Mouse (Mus musculus) lung, adult 2 months (tissue): Measurements from ENCODE around the gene Rxra. TPM values are rescaled to one million over a fixed set of nuclear protein-coding genes. Genes with fewer than 3 reads are reported as not detected.

Experiments
- DNase-seq: peaks from one replicate; pipeline ENCODE4 v3.0.0; 2022
- H3K4me1 ChIP-seq: fragments of 200-500 bp; 2 replicates; pipeline ENCODE4 v1.6.1; 2011; ENCODE audit warnings: low read length; ENCODE audit not compliant: control insufficient read depth, insufficient read depth
- H3K4me3 ChIP-seq: fragments of 200-500 bp; replicated peaks from 2 replicates; pipeline ENCODE3; 2011; ENCODE audit warnings: low read depth, mild to moderate bottlenecking, control low read depth, low read length; ENCODE audit errors: extremely low read depth
- CTCF ChIP-seq: fragments of 200-500 bp; IDR thresholded peaks from 2 replicates; pipeline ENCODE4 v1.5.1; 2011; ENCODE audit warnings: mild to moderate bottlenecking, low read length, control low read depth; ENCODE audit not compliant: insufficient read depth
- POLR2A ChIP-seq: fragments of 200-500 bp; IDR thresholded peaks from 2 replicates; pipeline ENCODE4 v1.6.1; 2011; ENCODE audit warnings: low read depth, mild to moderate bottlenecking, control low read depth, low read length, borderline replicate concordance; ENCODE audit errors: extremely low read depth
- WGBS: fragments of 180-500 bp; shearing (Covaris S2); methylation state at CpG from one replicate; pipeline ENCODE4 v1.1.7; 2018; 5-methylcytosine and 5-hydroxymethylcytosine counted together
- polyA plus RNA-seq: library from polyadenylated mRNA; depleted of rRNA; stranded (reverse); fragments of >200 nt; gene quantifications from 2 replicates; pipeline ENCODE4 v1.2.3, GENCODE M21; 2012; rRNA removed

Rxra gene
- polyA plus RNA-seq, 1 experiment = 71.3 TPM

DNA sequence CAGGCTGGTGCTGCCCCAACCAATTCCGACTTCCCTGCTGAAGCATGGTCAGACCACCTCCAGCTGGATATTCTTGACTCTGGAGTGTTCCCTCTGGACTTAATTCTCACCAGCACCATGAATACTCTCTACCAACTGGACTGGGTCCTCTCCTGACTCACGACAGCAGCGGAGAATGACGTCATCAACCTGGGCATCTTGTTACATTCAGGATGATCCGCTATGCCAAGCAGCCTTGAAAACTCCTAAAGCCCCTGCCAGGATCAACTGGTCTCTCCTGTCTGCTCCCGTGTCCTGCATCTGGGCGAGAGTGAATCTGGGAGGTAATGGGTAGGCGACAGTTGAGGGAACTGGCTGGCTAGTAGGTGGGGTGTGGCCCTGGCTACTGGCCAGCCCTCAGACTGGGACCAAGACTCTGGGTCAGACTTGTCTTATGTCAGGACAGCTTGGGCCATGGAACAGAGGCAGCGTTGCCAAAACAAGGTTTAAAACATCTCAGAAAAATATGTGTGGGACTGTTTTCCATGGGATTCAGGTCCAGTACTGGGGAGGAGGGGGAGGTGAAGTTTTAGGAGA is 103.1 kb downstream of the Rxra start:
- no peak overlapping the region for H3K4me3 ChIP-seq
- TF ChIP-seq POLR2A (no peak), CTCF (no peak)
- H3K4me1 ChIP-seq = no peaks in the 10 kb centered on the region
- no peak for DNase-seq
- WGBS = 73% methylated on average over 9 of the region's 9 CpGs

GRCm38 (mm10) chr2:27780162-27780561 is 103.9 kb downstream of the Rxra start:
- Histone ChIP-seq H3K4me3 (no peak overlapping the region), H3K4me1 (no peaks in the 10 kb centered on the region)
- WGBS = 93% methylated on average over 7 of the region's 7 CpGs
- no peak for DNase-seq
- TF ChIP-seq CTCF (no peak), POLR2A (no peak)

DNA sequence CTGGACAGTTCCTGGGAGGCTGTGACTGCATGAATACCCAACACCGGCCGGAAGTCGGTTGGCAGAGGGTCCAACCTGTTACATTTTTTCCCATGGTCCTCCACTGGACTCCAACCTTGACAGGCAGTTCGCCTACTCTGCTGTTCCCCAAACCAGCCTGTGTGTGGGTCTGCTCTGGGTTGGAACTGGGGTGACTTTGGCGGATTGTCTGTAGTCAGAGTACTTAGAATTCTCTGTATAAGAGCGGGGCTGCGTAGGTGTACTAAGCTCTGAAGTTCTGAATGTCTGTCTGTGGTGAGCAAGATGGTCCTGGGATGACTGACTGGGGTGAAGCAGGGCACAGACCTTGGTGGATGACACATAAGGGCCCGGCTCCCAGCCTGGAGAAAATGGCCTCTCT is 109.1 kb downstream of the Rxra start:
- TF ChIP-seq CTCF (no peak), POLR2A (no peak)

GRCm38 (mm10) chr2:27785973-27786417 is 109.8 kb downstream of the Rxra start:
- DNase-seq = no peak
- H3K4me3 ChIP-seq = no peak overlapping the region
- no peaks in the 10 kb centered on the region for H3K4me1 ChIP-seq
- TF ChIP-seq CTCF = no peak
- no peak for TF ChIP-seq POLR2A
- 79% methylated on average over 6 of the region's 6 CpGs for WGBS

More for the DNA sequence above, 109.1 kb downstream of the Rxra start:
- 91% methylated on average over 8 of the region's 8 CpGs for WGBS
- DNase-seq = no peak
- no peak overlapping the region for H3K4me3 ChIP-seq
- no peaks in the 10 kb centered on the region for H3K4me1 ChIP-seq

DNA sequence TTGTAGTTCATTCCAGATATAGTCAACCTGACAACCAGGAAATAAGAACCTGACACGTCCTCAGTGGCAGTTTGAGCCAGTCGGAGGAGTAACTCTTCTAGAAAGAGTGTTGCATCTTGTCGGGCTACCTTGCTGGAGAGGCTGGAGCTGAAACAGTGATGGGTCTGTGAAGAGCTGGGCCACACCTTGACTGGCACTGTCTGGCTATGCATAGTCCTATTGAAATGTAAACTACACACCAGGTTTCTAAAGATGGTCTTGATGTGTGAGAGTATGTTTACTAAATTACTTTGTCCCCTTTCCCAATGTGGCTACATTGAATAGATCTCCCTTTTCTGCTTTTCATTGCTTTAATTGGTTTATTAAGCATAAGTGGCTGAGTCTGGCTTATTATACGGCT is 115.3 kb downstream of the Rxra start:
- Histone ChIP-seq H3K4me3 (no peak overlapping the region), H3K4me1 (no peaks in the 10 kb centered on the region)
- DNase-seq = no peak
- 78% methylated on average over 4 of the region's 4 CpGs for WGBS
- no peak for TF ChIP-seq POLR2A

GRCm38 (mm10) chr2:27799018-27799417 is 122.8 kb downstream of the Rxra start:
- 40% methylated on average over 4 of the region's 4 CpGs for WGBS
- H3K4me1 ChIP-seq = no peaks in the 10 kb centered on the region
- TF ChIP-seq CTCF = no peak
- TF ChIP-seq POLR2A = no peak
- no peak for DNase-seq
- no peak overlapping the region for H3K4me3 ChIP-seq

GRCm38 (mm10) chr2:27801041-27801440 is 124.8 kb downstream of the Rxra start:
- 76% methylated on average over 2 of the region's 2 CpGs for WGBS
- TF ChIP-seq POLR2A = no peak
- Histone ChIP-seq H3K4me3 (no peak overlapping the region), H3K4me1 (no peaks in the 10 kb centered on the region)
- DNase-seq = no peak

- Histone ChIP-seq H3K4me3 (no peak overlapping the region), H3K4me1 (no peaks in the 10 kb centered on the region)
- no peak for TF ChIP-seq CTCF
- TF ChIP-seq POLR2A = no peak
- DNase-seq = no peak
- WGBS = 40% methylated on average over 9 of the region's 9 CpGs
Observed at GRCm38 (mm10) chr2:27802493-27802892, 126.3 kb downstream of the Rxra start.

DNA sequence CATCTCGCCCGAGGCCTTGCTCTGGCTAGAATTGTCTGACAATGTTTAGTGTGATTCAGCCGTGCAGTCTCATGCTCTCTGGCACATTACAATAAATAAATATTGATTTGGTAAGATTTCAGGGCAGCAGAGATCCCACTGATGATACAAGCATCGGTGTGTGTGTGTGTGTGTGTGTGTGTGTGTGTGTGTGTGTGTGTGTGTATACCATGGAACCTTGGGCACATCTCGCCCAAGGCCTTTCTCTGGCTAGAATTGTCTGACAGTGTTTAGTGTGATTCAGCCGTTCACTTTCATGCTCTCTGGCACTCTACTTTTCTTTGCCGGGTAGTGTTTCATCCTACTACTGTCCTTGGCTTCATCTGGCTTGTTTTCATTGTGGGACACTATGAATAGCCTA is 130.5 kb downstream of the Rxra start:
- no peaks in the 10 kb centered on the region for H3K4me1 ChIP-seq
- no peak overlapping the region for H3K4me3 ChIP-seq
- 84% methylated on average over 7 of the region's 7 CpGs for WGBS
- no peak for TF ChIP-seq POLR2A
- no peak for TF ChIP-seq CTCF
- DNase-seq = no peak

DNA sequence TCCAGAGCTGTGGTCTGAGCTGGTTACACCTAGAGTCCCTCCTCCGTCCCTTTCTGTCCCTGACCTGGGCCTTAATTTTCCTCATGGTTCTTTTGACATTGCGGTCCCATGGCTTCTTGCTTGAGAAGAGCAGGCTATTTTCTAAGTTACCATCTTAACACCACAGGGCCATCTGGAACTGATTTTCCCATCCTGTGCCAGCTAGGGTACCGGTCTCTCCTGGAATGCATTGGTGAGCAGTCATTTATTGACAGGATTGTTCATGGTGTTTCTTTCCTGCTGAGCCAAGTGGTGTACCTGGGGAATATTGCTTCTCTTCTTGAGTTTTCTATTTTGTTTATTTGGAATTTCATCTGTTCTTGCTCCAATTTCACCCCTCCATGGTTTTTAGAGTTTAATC is 131.4 kb downstream of the Rxra start:
- TF ChIP-seq CTCF = no peak
- TF ChIP-seq POLR2A = no peak
- 96% methylated on average over 3 of the region's 3 CpGs for WGBS
- H3K4me3 ChIP-seq = no peak overlapping the region
- no peak for DNase-seq
- no peaks in the 10 kb centered on the region for H3K4me1 ChIP-seq

- TF ChIP-seq CTCF = no peak
- no peak for TF ChIP-seq POLR2A
- DNase-seq = no peak
- Histone ChIP-seq H3K4me1 (no peaks in the 10 kb centered on the region), H3K4me3 (no peak overlapping the region)
- 90% methylated on average over 4 of the region's 4 CpGs for WGBS
Observed at GRCm38 (mm10) chr2:27809897-27810296, 133.7 kb downstream of the Rxra start.

Other genes starting within 250 kb of the Rxra start
- 30.9 and 32.7 TPM in 2 replicates for gene Vav2, start 249.4 kb upstream of the Rxra start, polyA plus RNA-seq
- 9.3 and 10.6 TPM in 2 replicates for gene Brd3os, start 234.1 kb upstream of the Rxra start, polyA plus RNA-seq
- gene Brd3, start 168.8 kb upstream of the Rxra start, polyA plus RNA-seq = 22.5 and 24.8 TPM in 2 replicates
- 21.5 and 21.6 TPM in 2 replicates for gene Wdr5, start 161.3 kb upstream of the Rxra start, polyA plus RNA-seq
- gene Col5a1, start 210.0 kb downstream of the Rxra start, polyA plus RNA-seq = 18.5 and 18.8 TPM in 2 replicates